Mouse (Mus musculus) adrenal gland, postnatal 10 days (tissue): ENCODE measurements around the gene Tars2. TPM values are rescaled to one million over a fixed set of nuclear protein-coding genes. Genes with fewer than 3 reads are reported as not detected.

Experiments used
- DNase-seq: peaks from one replicate; pipeline ENCODE4 v3.0.0; 2021; ENCODE audit warnings: mixed read lengths
- total RNA-seq, 2 experiments: library from RNA; stranded (reverse); gene quantifications; 2 replicates each; pipeline ENCODE4 v1.2.3; 2021

Tars2 gene
- total RNA-seq, 2 experiments from 2014 or later, result 40.8 to 51.6 TPM

GRCm38 (mm10) chr3:95734092-95734702, 25.8 kb downstream of the Tars2 start:
- DNase-seq, result peak; percentile 57

- DNase-seq, result peak; percentile 73
Measured at GRCm38 (mm10) chr3:95732744-95733521, 27.1 kb downstream of the Tars2 start.

- DNase-seq, result no peak
Measured at GRCm38 (mm10) chr3:95732297-95732696, 27.7 kb downstream of the Tars2 start.

- DNase-seq, result no peak
Measured at GRCm38 (mm10) chr3:95731802-95732201, 28.2 kb downstream of the Tars2 start.

- no peak for DNase-seq
Measured at GRCm38 (mm10) chr3:95730431-95730830, 29.6 kb downstream of the Tars2 start.

GRCm38 (mm10) chr3:95728906-95729305, 31.1 kb downstream of the Tars2 start:
- no peak for DNase-seq

- DNase-seq, result no peak
Measured at GRCm38 (mm10) chr3:95726696-95727358, 33.2 kb downstream of the Tars2 start.

- DNase-seq, result no peak
Measured at GRCm38 (mm10) chr3:95725863-95726262, 34.1 kb downstream of the Tars2 start.

GRCm38 (mm10) chr3:95722386-95722785, 37.6 kb downstream of the Tars2 start:
- no peak for DNase-seq

GRCm38 (mm10) chr3:95718153-95718552, 41.9 kb downstream of the Tars2 start:
- no peak for DNase-seq

GRCm38 (mm10) chr3:95716075-95716474, 43.9 kb downstream of the Tars2 start:
- no peak for DNase-seq

GRCm38 (mm10) chr3:95709967-95710366, 50.0 kb downstream of the Tars2 start:
- no peak for DNase-seq

- no peak for DNase-seq
Measured at GRCm38 (mm10) chr3:95709044-95709443, 51.0 kb downstream of the Tars2 start.

- no peak for DNase-seq
Measured at GRCm38 (mm10) chr3:95707497-95707896, 52.5 kb downstream of the Tars2 start.

GRCm38 (mm10) chr3:95706273-95706672, 53.7 kb downstream of the Tars2 start:
- no peak for DNase-seq

GRCm38 (mm10) chr3:95704612-95705011, 55.4 kb downstream of the Tars2 start:
- DNase-seq, result no peak

GRCm38 (mm10) chr3:95703276-95703675, 56.7 kb downstream of the Tars2 start:
- no peak for DNase-seq

GRCm38 (mm10) chr3:95701877-95702540, 58.0 kb downstream of the Tars2 start:
- peak; percentile 87 for DNase-seq

GRCm38 (mm10) chr3:95701085-95701484, 58.9 kb downstream of the Tars2 start:
- no peak for DNase-seq

- DNase-seq, result peak; percentile 48
Measured at GRCm38 (mm10) chr3:95700233-95700681, 59.7 kb downstream of the Tars2 start.

- DNase-seq, result no peak
Measured at GRCm38 (mm10) chr3:95698286-95698685, 61.7 kb downstream of the Tars2 start.

GRCm38 (mm10) chr3:95696360-95696759, 63.6 kb downstream of the Tars2 start:
- peak; percentile 53 for DNase-seq

- DNase-seq, result no peak
Measured at GRCm38 (mm10) chr3:95695796-95696195, 64.2 kb downstream of the Tars2 start.
